Mouse (Mus musculus): Measurements from ENCODE around the gene Gm42674.

DNA sequence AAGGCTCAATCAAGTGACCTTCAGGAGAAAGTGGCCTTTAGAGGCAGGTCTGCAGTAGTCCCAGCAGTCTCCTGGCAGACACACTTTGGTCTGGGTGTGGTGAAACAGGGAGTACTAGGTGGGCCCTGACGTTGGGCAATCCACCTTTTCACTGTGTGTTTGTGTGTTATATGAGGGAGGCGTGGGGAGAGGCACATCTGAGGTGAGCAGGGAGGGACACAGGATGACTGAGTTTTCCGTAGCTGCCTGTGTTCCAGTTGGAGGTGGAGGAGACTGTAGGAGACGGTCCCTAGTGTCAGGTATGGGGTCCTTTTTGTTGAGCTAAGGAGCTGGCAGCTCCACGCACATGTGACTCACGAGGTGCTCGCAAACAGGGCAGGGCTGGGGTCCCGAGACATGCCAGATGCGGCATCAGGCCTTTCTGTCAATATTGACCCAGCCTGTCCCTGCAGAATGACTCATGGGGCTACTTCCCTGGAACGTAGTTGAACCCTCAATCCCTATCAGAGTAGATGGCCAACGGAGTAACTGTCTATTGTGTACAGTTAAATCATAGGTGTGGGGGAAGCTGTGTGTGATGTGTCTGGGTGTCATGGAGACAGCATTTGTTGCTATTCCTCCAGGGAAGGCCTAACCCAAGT is 13.0 kb downstream of the Gm42674 start:
- TF ChIP-seq CTCF (IDR thresholded peaks at IDR 0.05; ENCODE audit: extremely low read depth, insufficient read length, insufficient replicate concordance, low read depth, low read length) = no peak
- no peak for TF ChIP-seq POLR2A (IDR thresholded peaks at IDR 0.05; ENCODE audit: low read depth, low read length)

All from small intestine, adult 2 months (tissue).